Mouse (Mus musculus): ENCODE results near the gene Neu4. TPM values are rescaled to one million over a fixed set of nuclear protein-coding genes. Genes with fewer than 3 reads are reported as not detected.
"Not testable (repeated sequence)": the region's sequence is repeated elsewhere in the genome, so short reads cannot be mapped to it uniquely, and the experiment has no call there.

The Neu4 gene
- polyA plus RNA-seq, 1 experiment: not detected

- H3K27ac ChIP-seq (ENCODE audit: insufficient read depth, low read length): no peak overlapping the region
- TF ChIP-seq POLR2A (IDR thresholded peaks at IDR 0.05; ENCODE audit: low read depth, low read length) (no peak), CTCF (IDR thresholded peaks at IDR 0.05; ENCODE audit: borderline replicate concordance, insufficient read depth, low read length) (no peak)
Measured at GRCm38 (mm10) chr1:94053530-94054216, 33.4 kb downstream of the Neu4 start.

GRCm38 (mm10) chr1:94054481-94054880, 34.2 kb downstream of the Neu4 start:
- Histone ChIP-seq H3K4me3 (ENCODE audit: insufficient read depth, low read length) (no peak overlapping the region), H3K4me1 (ENCODE audit: control insufficient read depth, insufficient read depth, low read length) (no peaks in the 10 kb centered on the region), H3K27ac (ENCODE audit: insufficient read depth, low read length) (no peak overlapping the region)
- TF ChIP-seq CTCF (IDR thresholded peaks at IDR 0.05; ENCODE audit: borderline replicate concordance, insufficient read depth, low read length) (no peak), POLR2A (IDR thresholded peaks at IDR 0.05; ENCODE audit: low read depth, low read length) (no peak)

More at GRCm38 (mm10) chr1:94053530-94054216, 33.4 kb downstream of the Neu4 start:
- no peak overlapping the region for H3K4me3 ChIP-seq (ENCODE audit: insufficient read depth, low read length)
- H3K4me1 ChIP-seq (ENCODE audit: control insufficient read depth, insufficient read depth, low read length): no peaks in the 10 kb centered on the region

GRCm38 (mm10) chr1:94055966-94056365, 35.7 kb downstream of the Neu4 start:
- TF ChIP-seq POLR2A (IDR thresholded peaks at IDR 0.05; ENCODE audit: low read depth, low read length): no peak
- TF ChIP-seq CTCF (IDR thresholded peaks at IDR 0.05; ENCODE audit: borderline replicate concordance, insufficient read depth, low read length): no peak
- H3K27ac ChIP-seq (ENCODE audit: insufficient read depth, low read length): no peak overlapping the region
- H3K4me1 ChIP-seq (ENCODE audit: control insufficient read depth, insufficient read depth, low read length): no peaks in the 10 kb centered on the region
- H3K4me3 ChIP-seq (ENCODE audit: insufficient read depth, low read length): no peak overlapping the region

- Histone ChIP-seq H3K4me3 (ENCODE audit: insufficient read depth, low read length) (no peak overlapping the region), H3K27ac (ENCODE audit: insufficient read depth, low read length) (no peak overlapping the region), H3K4me1 (ENCODE audit: control insufficient read depth, insufficient read depth, low read length) (no peaks in the 10 kb centered on the region)
- no peak for TF ChIP-seq CTCF (IDR thresholded peaks at IDR 0.05; ENCODE audit: borderline replicate concordance, insufficient read depth, low read length)
- TF ChIP-seq POLR2A (IDR thresholded peaks at IDR 0.05; ENCODE audit: low read depth, low read length): no peak
Measured at GRCm38 (mm10) chr1:94057401-94057800, 37.1 kb downstream of the Neu4 start.

DNA sequence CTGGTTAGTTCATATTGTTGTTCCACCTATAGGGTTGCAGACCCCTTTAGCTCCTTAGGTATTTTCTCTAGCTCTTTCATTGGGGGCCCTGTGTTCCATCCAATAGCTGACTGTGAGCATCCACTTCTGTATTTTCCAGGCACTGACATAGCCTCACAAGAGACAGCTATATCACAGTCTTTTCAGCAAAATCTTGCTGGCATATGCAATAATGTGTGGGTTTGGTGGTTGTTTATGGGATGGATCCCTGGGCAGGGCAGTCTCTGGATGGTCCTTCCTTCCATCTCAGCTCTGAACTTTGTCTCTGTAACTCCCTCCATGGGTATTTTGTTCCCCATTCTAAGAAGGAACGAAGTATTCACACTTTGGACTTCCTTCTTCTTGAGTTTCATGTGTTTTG, 38.0 kb downstream of the Neu4 start:
- H3K4me3 ChIP-seq (ENCODE audit: insufficient read depth, low read length); H3K4me1 ChIP-seq (ENCODE audit: control insufficient read depth, insufficient read depth, low read length); H3K27ac ChIP-seq (ENCODE audit: insufficient read depth, low read length): not testable (repeated sequence)

DNA sequence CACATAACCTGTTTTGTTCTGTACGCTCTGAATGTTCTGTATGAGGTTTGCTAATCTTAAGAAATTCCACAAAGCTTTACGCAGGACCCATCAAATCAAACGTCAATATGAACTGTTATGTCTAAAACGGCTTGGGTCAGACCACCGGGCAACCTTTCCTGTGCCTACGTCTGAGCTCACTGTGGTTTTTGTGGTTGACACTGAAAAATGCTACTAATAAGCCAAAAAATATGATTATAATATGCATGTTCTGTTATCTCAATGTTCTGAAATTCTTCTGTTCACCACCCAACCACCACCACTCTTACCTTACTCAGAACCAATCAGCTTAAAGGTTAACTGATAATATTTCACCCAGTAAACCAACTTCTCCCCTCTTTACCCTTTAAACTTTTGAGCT, 54.5 kb downstream of the Neu4 start:
- no peak overlapping the region for H3K4me3 ChIP-seq (ENCODE audit: insufficient read depth, low read length)
- TF ChIP-seq POLR2A (IDR thresholded peaks at IDR 0.05; ENCODE audit: low read depth, low read length) (no peak), CTCF (IDR thresholded peaks at IDR 0.05; ENCODE audit: borderline replicate concordance, insufficient read depth, low read length) (no peak)
- no peak overlapping the region for H3K27ac ChIP-seq (ENCODE audit: insufficient read depth, low read length)
- no peaks in the 10 kb centered on the region for H3K4me1 ChIP-seq (ENCODE audit: control insufficient read depth, insufficient read depth, low read length)

GRCm38 (mm10) chr1:94076702-94077101, 56.5 kb downstream of the Neu4 start:
- Histone ChIP-seq H3K4me1 (ENCODE audit: control insufficient read depth, insufficient read depth, low read length) (no peaks in the 10 kb centered on the region), H3K4me3 (ENCODE audit: insufficient read depth, low read length) (no peak overlapping the region), H3K27ac (ENCODE audit: insufficient read depth, low read length) (no peak overlapping the region)
- TF ChIP-seq POLR2A (IDR thresholded peaks at IDR 0.05; ENCODE audit: low read depth, low read length) (no peak), CTCF (IDR thresholded peaks at IDR 0.05; ENCODE audit: borderline replicate concordance, insufficient read depth, low read length) (no peak)

Other genes with a start within 250 kb of the Neu4 start
- gene Dtymk, start 218.5 kb upstream of the Neu4 start, polyA plus RNA-seq (2011; ENCODE audit: insufficient read length, low read depth, missing spikeins): 81.7 and 95.6 TPM in 2 replicates
- 10.6 and 10.7 TPM in 2 replicates for gene Ing5, start 216.5 kb upstream of the Neu4 start, polyA plus RNA-seq (2011; ENCODE audit: insufficient read length, low read depth, missing spikeins)
- 7.9 and 12.7 TPM in 2 replicates for gene D2hgdh, start 195.5 kb upstream of the Neu4 start, polyA plus RNA-seq (2011; ENCODE audit: insufficient read length, low read depth, missing spikeins)
- not detected in 2 replicates for gene Gal3st2, start 159.1 kb upstream of the Neu4 start, polyA plus RNA-seq (2011; ENCODE audit: insufficient read length, low read depth, missing spikeins)
- gene Gal3st2b, start 102.1 kb upstream of the Neu4 start, polyA plus RNA-seq (2011; ENCODE audit: insufficient read length, low read depth, missing spikeins): not detected in 2 replicates
- 0.07 TPM in 1 of 2 replicates, not detected in the other for gene Gal3st2c, start 29.9 kb upstream of the Neu4 start, polyA plus RNA-seq (2011; ENCODE audit: insufficient read length, low read depth, missing spikeins)
- not detected in 2 replicates for gene Pdcd1, start 32.1 kb downstream of the Neu4 start, polyA plus RNA-seq (2011; ENCODE audit: insufficient read length, low read depth, missing spikeins)